Mouse (Mus musculus): ENCODE results near the gene Tmem170b.

The Tmem170b gene

GRCm38 (mm10) chr13:41614539-41614938 lies 8.8 kb downstream of the Tmem170b start:
- no peak for DNase-seq (ENCODE audit: low spot score)

GRCm38 (mm10) chr13:41614982-41615381 lies 9.3 kb downstream of the Tmem170b start:
- no peak for DNase-seq (ENCODE audit: low spot score)

- no peak for DNase-seq (ENCODE audit: low spot score)
Observed at GRCm38 (mm10) chr13:41619470-41619869, 13.8 kb downstream of the Tmem170b start.

- no peak for DNase-seq (ENCODE audit: low spot score)
Observed at GRCm38 (mm10) chr13:41620132-41620531, 14.4 kb downstream of the Tmem170b start.

GRCm38 (mm10) chr13:41624123-41624522 lies 18.4 kb downstream of the Tmem170b start:
- no peak for DNase-seq (ENCODE audit: low spot score)

GRCm38 (mm10) chr13:41625248-41625647 lies 19.5 kb downstream of the Tmem170b start:
- no peak for DNase-seq (ENCODE audit: low spot score)

- no peak for DNase-seq (ENCODE audit: low spot score)
Observed at GRCm38 (mm10) chr13:41627277-41627916, 21.7 kb downstream of the Tmem170b start.

- DNase-seq (ENCODE audit: low spot score) = peak; percentile 64
Observed at GRCm38 (mm10) chr13:41634401-41634818, 28.7 kb downstream of the Tmem170b start.

GRCm38 (mm10) chr13:41638083-41638482 lies 32.4 kb downstream of the Tmem170b start:
- DNase-seq (ENCODE audit: low spot score) = no peak

GRCm38 (mm10) chr13:41642851-41643250 lies 37.1 kb downstream of the Tmem170b start:
- DNase-seq (ENCODE audit: low spot score) = peak; percentile 39

GRCm38 (mm10) chr13:41643798-41644197 lies 38.1 kb downstream of the Tmem170b start:
- DNase-seq (ENCODE audit: low spot score) = no peak

GRCm38 (mm10) chr13:41644591-41645482 lies 39.1 kb downstream of the Tmem170b start:
- no peak for DNase-seq (ENCODE audit: low spot score)

- DNase-seq (ENCODE audit: low spot score) = no peak
Observed at GRCm38 (mm10) chr13:41645483-41645859, 39.8 kb downstream of the Tmem170b start.

GRCm38 (mm10) chr13:41647976-41648375 lies 42.3 kb downstream of the Tmem170b start:
- DNase-seq (ENCODE audit: low spot score) = no peak

- DNase-seq (ENCODE audit: low spot score) = no peak
Observed at GRCm38 (mm10) chr13:41650665-41651064, 45.0 kb downstream of the Tmem170b start.

- no peak for DNase-seq (ENCODE audit: low spot score)
Observed at GRCm38 (mm10) chr13:41653791-41654190, 48.1 kb downstream of the Tmem170b start.

GRCm38 (mm10) chr13:41655576-41656090 lies 49.9 kb downstream of the Tmem170b start:
- DNase-seq (ENCODE audit: low spot score) = no peak

- DNase-seq (ENCODE audit: low spot score) = no peak
Observed at GRCm38 (mm10) chr13:41660052-41660793, 54.5 kb downstream of the Tmem170b start.

- DNase-seq (ENCODE audit: low spot score) = no peak
Observed at GRCm38 (mm10) chr13:41661116-41661515, 55.4 kb downstream of the Tmem170b start.

- no peak for DNase-seq (ENCODE audit: low spot score)
Observed at GRCm38 (mm10) chr13:41662401-41663070, 56.8 kb downstream of the Tmem170b start.

GRCm38 (mm10) chr13:41663501-41664195 lies 57.9 kb downstream of the Tmem170b start:
- DNase-seq (ENCODE audit: low spot score) = no peak

Data from left cerebral cortex, adult 11 months (tissue).